Mouse (Mus musculus) heart, postnatal 25 days (tissue): ENCODE measurements around the gene Gm45623. TPM values are rescaled to one million over a fixed set of nuclear protein-coding genes. Genes with fewer than 3 reads are reported as not detected.

Experiments used
- DNase-seq: peaks from one replicate; pipeline ENCODE4 v3.0.0; 2022; ENCODE audit warnings: low spot score
- intact Hi-C: fragments of 180-260 bp; cut with DNase I; formaldehyde crosslinking; loops from one replicate; pipeline ENCODE4 v1.15.1; 2025
- total RNA-seq, 2 experiments: library from RNA; stranded (reverse); gene quantifications; 2 replicates each; pipeline ENCODE4 v1.2.3; 2021

Gm45623 gene
- total RNA-seq = not detected

- intact Hi-C loops = no loop called here
- no peak for DNase-seq
Observed at GRCm38 (mm10) chr13:56753192-56753951, at the start of gene Gm45623. Gene Gm45623 (minus strand): TSS chr13:56753827.

- no peak for DNase-seq
- intact Hi-C loops = no loop called here
Observed at GRCm38 (mm10) chr13:56797459-56797858, 43.8 kb upstream of the Gm45623 start.

GRCm38 (mm10) chr13:56795501-56795900, 41.9 kb upstream of the Gm45623 start:
- intact Hi-C loops = no loop called here
- no peak for DNase-seq

- intact Hi-C loops = no loop called here
- DNase-seq = no peak
Observed at GRCm38 (mm10) chr13:56794441-56794840, 40.8 kb upstream of the Gm45623 start.

- no peak for DNase-seq
- intact Hi-C loops = no loop called here
Observed at GRCm38 (mm10) chr13:56792844-56793243, 39.2 kb upstream of the Gm45623 start.

GRCm38 (mm10) chr13:56790683-56791082, 37.1 kb upstream of the Gm45623 start:
- intact Hi-C loops = no loop called here
- DNase-seq = no peak

GRCm38 (mm10) chr13:56782621-56783020, 29.0 kb upstream of the Gm45623 start:
- no peak for DNase-seq
- intact Hi-C loops = no loop called here

GRCm38 (mm10) chr13:56781697-56782096, 28.1 kb upstream of the Gm45623 start:
- DNase-seq = no peak
- intact Hi-C loops = no loop called here

- DNase-seq = no peak
- intact Hi-C loops = no loop called here
Observed at GRCm38 (mm10) chr13:56780746-56781469, 27.3 kb upstream of the Gm45623 start.

- intact Hi-C loops = no loop called here
- no peak for DNase-seq
Observed at GRCm38 (mm10) chr13:56774304-56774703, 20.7 kb upstream of the Gm45623 start.

- intact Hi-C loops = no loop called here
- DNase-seq = no peak
Observed at GRCm38 (mm10) chr13:56773262-56773870, 19.7 kb upstream of the Gm45623 start.

- DNase-seq = no peak
- intact Hi-C loops = no loop called here
Observed at GRCm38 (mm10) chr13:56772592-56772991, 19.0 kb upstream of the Gm45623 start.

GRCm38 (mm10) chr13:56770786-56771185, 17.2 kb upstream of the Gm45623 start:
- intact Hi-C loops = no loop called here

GRCm38 (mm10) chr13:56770136-56770578, 16.5 kb upstream of the Gm45623 start:
- intact Hi-C loops = no loop called here
- DNase-seq = no peak

More at GRCm38 (mm10) chr13:56770786-56771185, 17.2 kb upstream of the Gm45623 start:
- DNase-seq = no peak

- intact Hi-C loops = no loop called here
Observed at GRCm38 (mm10) chr13:56769431-56769830, 15.8 kb upstream of the Gm45623 start.

GRCm38 (mm10) chr13:56766211-56766610, 12.6 kb upstream of the Gm45623 start:
- intact Hi-C loops = no loop called here
- DNase-seq = no peak

More at GRCm38 (mm10) chr13:56769431-56769830, 15.8 kb upstream of the Gm45623 start:
- DNase-seq = no peak

- intact Hi-C loops = no loop called here
- no peak for DNase-seq
Observed at GRCm38 (mm10) chr13:56765284-56766032, 11.8 kb upstream of the Gm45623 start.

- no peak for DNase-seq
- intact Hi-C loops = no loop called here
Observed at GRCm38 (mm10) chr13:56762446-56763229, 9.0 kb upstream of the Gm45623 start.

GRCm38 (mm10) chr13:56758492-56758891, 4.9 kb upstream of the Gm45623 start:
- intact Hi-C loops = loop anchor here (2.0 to 5.0 kb wide), 3 partner anchors 96 to 282 kb away; no protein-coding TSS in a partner anchor

More at GRCm38 (mm10) chr13:56758492-56758891, 4.9 kb upstream of the Gm45623 start:
- DNase-seq = peak; percentile 15
